Mouse (Mus musculus) stomach, postnatal 0 days (tissue): Measurements from ENCODE around the gene Negr1.

Source experiments
- CTCF ChIP-seq: IDR thresholded peaks from 2 replicates; pipeline ENCODE4 v1.5.1; 2016; ENCODE audit warnings: antibody characterized with exemption, low read depth, mild to moderate bottlenecking, moderate library complexity
- EP300 ChIP-seq: optimal IDR thresholded peaks from 2 replicates; pipeline ENCODE3; 2016; ENCODE audit warnings: antibody characterized with exemption

GRCm38 (mm10) chr3:156817452-156817851 is 255.9 kb downstream of the Negr1 start:
- TF ChIP-seq CTCF (no peak), EP300 (no peak)
